Mouse (Mus musculus) kidney, postnatal 25 days (tissue): ENCODE data around the gene Dpp6.
A peak's percentile ranks its signal among the peaks of the same experiment; 100 is the strongest.

Experiments used
- DNase-seq, 2 experiments: peaks; one replicate each; pipeline ENCODE4 v3.0.0; 2021; ENCODE audit warnings: mixed read lengths in 2 of 2

The Dpp6 gene

DNA sequence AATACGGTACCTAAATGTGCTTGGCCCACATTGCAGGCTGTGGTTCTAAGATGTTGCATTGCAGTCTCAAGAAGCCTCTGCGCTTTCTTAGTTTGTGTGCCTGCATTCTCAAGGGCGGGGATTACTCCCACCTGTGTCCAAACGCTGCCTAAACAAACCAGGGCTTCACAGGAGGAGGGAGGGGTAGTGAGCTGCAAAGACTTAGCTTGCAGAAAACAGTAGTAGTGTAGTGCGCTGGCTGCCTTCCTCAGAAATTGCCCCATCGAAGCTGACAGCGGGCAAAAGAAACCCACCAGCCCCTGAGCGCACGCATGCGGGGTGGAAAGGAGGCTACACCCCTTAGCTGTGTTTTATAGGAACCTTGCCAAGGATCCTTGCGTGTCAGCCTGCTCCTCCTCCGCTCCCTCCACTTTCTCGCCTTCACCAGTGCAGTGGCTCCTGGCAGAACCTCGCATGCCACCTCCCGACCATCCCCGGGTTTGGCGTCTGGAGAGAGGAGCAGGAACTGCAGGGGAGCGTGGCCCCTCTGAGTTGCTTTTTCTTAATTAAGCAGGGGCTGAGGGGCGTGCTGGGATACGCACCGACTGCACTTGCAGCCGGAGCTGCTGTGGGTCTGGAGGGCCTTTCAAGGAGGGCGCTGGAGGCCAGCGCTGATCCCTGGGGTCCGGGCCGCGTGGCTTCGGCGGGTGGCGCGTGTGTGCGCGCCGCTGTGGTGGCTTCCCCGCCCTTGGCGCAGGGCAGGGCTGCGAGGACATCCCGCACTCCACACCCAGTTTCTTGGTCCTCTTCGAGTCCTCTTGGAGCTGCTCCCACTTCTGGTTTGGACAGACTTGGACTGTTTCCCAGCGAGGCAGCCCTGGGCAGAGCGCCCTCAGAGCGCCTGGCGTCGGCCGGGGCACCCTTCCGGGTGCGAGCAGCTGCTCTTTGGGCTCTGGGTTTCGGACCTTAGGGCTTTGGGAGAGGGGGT, at the start of gene Dpp6:
TSS of gene Dpp6 (plus strand) at position 229 of the 967 bp plus-strand sequence.
- DNase-seq = peak in 1 of 2 experiments; percentile 32

DNA sequence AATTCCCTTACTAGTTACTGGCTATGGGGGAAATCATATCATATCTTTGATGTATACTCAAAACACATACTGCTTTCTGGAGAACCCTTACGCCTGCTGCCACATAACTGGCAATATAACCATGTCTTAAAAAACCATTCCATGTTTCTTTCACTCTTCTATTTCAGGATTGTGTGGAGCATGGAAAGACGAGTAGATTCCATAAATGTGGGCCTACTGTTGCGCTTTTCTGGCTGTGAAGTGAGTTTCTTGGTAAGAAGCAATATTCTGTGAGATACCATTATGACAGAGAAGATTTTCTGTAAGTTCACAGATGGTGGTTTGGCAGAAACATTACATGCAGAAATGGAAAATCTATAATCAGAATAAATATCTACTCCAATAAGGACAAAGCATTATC, 33.0 kb upstream of the Dpp6 start:
- no peak for DNase-seq

- DNase-seq = no peak
Measured at GRCm38 (mm10) chr5:26795524-26795923, 21.5 kb upstream of the Dpp6 start.

DNA sequence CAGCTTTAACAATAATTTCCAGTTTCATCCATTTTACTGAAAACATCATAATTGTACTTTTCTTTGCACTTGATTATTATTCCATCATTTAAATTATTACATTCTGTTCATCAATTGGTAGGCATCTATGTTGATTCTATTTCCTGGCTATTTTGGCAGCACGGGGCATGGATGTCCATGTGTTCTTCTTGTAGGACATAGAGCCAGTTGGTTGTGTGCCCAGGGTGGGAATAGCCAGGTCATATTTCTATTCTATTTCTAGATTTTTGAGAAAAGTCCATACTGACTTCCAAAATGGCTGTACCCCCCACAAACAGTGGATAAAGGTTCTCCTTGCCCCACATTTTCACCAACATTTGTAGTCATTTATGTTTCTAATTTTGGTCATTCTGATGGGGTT, 19.0 kb downstream of the Dpp6 start:
- no peak for DNase-seq

- no peak for DNase-seq
Measured at GRCm38 (mm10) chr5:26841151-26841550, 24.1 kb downstream of the Dpp6 start.

GRCm38 (mm10) chr5:26854746-26855145, 37.7 kb downstream of the Dpp6 start:
- DNase-seq = no peak

DNA sequence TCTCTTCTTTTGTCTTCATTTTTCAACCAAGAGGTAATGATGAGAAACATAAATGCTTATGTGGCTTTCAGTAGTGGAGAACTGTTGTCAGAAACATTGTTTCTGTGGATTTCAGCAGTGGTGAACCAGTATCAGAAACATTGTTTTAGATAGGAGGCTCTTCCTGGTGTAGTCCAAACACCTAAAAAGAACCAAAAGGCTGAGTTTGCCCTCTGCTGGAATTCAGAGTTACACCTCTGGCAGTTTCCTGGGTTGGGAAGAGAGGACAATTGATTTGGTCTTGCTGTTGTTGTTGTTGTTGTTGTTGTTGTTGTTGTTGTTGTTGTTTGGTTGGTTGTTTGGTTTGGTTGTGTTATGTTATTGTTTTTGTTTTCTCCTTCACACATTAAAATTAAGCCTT, 58.4 kb downstream of the Dpp6 start:
- DNase-seq = peak in 1 of 2 experiments; percentile 6

DNA sequence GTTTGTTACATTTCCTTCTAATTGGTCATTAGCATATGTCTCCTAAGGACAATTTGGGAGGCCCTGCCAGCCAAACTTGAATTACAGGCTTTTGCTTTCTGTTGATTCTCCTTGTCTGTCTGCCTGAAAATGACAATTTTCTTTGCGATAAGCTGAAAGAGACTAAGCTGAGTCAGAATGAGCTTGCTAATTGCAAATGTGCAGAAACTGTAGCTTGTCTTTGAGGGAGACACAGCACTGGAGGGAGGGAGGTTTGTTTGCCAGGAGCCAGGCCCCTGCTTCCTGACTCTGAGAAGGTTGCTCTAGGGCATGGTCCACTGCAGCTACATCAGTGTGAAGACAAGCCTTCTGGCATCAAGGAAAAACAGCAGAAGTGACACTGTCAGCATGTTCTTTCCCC, 70.5 kb downstream of the Dpp6 start:
- DNase-seq = no peak

DNA sequence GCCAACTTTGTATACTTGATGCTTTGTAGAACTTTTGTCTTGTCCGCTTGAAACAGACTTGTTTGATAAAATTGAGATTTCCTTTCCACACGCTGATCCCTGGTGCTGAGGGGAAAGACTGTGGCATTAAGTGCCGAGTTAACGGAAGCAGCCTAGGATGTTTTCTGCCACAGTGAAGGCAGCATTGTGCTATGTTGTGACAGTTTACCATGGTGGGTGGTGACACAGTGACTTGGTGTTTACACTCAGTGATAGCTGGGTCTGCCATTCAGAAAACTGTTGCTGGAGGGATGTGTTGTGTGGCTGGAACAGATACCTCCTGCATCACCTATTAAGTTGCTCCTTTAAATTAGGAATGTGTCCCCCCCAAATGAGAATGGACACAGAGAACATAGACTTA, 71.1 kb downstream of the Dpp6 start:
- DNase-seq = no peak

- no peak for DNase-seq
Measured at GRCm38 (mm10) chr5:26894346-26894745, 77.3 kb downstream of the Dpp6 start.

- DNase-seq = no peak
Measured at GRCm38 (mm10) chr5:26903786-26904185, 86.8 kb downstream of the Dpp6 start.

DNA sequence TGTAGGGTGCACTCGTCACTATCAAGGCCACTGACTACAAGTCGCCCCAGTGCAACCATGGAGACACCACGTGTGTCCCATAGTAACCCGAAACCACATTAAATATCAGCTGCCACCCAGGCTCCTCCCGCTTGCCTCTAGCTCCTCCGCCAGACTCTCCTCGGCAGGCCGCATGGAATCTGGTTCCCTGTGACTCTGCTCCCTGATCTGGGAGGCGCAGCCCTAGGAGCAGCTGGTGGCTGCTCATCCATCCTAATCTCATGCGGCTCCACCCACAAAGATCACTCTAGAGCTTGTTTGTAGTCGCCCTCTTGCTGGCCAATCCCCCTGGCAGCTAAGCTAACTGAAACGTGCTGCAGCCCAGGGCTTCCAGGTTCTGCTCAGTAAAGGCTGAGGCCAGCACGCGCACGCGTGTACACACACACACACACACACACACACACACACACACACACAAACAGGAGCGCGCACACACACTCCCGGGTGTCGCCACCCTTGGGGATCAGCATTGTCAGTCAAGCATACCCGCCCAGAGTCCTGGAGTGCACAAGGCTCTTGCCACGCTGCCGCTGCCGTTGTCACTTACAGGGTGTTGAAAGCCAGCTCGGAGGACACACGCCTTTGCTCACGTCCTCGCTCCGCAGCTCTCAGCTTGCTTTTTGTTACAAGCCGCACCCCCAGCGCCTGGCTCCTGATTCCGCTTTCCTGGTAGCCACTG, 87.5 kb downstream of the Dpp6 start:
- DNase-seq = no peak

DNA sequence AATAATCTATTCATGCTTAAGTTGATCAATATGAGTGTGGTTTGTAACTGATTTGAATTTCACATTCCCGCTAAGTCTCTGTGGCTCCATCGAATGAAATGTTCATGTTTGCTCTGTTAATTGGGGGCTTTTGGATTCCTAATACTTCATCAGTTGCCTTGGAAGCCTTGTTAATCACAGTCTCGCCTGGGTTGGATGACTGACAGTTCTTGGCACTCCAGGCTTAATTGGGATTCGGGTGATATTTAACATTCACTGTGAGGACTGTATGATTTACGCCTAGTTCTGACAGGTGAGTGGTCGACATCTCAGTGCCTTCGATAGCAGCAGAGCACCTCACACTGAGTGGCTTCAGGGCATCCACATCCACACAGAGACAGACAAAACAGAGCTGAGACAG, 90.1 kb downstream of the Dpp6 start:
- no peak for DNase-seq

DNA sequence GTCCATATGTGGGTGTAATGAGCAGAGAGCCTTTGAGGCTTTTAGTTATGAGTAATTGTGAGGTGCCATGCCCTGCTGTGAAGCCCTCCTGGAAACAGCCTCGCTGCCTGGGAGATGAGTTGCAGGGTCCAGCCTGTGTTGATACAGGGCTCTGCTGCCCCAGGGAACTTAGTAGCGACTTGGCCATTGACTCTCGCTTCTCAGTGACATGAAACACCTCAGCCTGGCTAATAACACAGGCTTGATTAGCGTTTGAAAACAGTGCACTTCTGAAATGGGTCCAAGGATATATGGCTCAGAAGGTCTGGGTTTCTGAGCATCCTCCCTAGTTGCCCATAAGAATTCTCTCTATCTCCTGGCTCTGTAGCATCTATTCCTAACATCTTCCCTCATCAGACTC, 91.6 kb downstream of the Dpp6 start:
- DNase-seq = no peak

DNA sequence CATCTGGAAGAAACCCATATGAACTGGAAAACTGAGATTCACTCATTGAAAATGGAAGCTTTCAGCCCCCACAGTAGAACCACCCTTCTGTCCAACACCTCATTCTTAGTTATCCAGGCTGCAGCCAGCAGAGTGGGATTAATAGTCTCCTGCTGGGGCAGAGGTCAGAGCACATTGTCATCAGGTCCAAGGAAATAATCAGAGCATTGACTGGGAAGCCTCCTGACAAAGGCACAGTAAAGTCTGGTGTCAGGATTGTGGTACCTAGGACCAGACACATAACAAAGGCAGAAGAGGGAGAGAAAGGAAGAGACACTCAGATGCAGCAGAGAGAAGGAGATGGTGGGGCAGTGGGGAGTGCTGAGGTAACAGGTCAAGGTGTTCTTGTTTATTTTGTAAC, 93.3 kb downstream of the Dpp6 start:
- no peak for DNase-seq

DNA sequence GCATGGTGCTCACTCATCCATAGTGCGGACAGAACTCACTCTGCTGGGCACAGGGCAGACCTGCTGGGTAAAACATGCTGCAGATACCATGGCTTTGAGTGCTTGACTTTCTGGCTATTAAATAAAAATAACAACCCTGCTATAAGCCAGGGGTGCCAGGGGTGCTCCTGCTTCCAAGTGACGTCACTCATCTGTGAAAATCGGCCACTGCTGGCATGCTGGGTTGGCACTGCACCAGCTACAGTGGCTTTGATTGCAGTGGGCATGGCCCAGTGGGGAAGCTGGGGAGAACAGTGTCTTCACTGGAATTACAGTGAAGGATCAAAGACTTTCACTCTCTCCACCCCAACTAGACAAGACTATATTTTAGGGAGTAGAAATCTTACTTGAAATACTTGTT, 95.0 kb downstream of the Dpp6 start:
- DNase-seq = no peak

DNA sequence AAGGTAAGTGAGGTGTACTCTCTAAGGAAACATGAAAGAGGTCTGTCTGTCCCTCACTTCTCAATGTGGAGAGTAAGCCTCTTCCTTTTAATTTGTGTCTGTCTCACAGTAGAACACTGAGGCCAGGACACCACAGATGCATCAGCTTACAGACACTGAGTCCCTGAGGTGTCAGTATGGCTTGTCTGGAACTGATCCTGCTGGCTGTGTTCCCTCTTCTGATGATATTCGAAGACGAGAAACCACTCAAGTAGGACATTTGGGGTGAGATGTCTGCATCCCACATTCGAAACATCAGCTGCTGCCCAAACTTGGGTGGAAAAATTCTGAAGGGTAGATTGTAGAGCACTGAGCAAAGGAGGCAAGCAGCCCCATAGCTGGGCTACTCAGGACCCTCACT, 101.8 kb downstream of the Dpp6 start:
- no peak for DNase-seq

DNA sequence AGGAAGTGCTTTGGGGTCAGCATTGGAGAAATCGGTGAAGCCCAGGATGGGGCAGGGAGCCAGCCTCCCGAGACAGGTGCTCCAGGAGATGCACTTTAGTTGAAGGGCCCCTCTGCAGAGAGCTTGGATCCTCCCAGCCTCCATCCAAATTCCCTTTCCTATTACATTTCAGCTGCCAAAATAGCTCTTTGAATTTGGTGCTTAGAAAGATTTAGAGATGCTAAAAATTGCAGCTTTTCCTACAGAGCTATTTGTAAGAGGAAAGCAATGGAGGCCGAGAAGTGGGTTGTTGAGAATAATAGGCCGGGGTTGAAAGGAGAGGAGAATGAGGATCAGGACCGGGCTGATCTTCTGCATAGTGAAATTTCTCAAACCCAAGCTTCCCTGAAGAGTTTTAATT, 107.5 kb downstream of the Dpp6 start:
- DNase-seq = no peak

DNA sequence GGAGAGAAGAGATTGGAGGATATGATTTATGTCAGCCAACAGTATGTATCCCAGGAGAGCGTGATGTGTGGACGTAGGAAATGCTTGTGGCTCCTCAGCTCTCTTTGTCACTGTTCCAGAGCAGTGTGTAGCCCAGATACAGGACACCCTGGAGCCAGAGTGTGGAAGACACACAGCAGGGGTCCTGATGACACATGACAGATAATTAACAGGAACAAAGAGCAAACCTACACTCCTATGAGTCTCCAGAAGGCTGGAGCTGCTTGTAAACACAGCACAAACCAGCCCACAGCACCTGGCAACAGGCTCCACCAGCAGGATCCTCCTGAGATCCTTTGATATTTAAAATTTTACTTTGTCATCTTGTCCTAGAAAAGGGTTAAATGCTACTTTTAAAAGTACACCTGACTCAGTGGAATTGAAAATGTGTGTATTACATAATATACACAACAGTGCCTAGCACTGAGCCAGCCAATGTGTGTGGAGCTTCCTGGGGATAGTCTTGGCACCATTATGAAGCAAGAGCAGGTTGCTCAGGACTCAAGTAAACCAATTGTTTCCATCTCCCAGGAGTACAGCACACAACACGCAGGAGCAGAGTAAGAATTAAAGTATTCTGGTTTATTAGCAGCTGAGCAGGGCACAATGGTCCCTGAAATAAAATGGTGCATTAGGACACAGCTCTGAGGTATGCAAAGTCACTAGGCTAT, 115.6 kb downstream of the Dpp6 start:
- DNase-seq = no peak

GRCm38 (mm10) chr5:26934911-26935310, 117.9 kb downstream of the Dpp6 start:
- no peak for DNase-seq

DNA sequence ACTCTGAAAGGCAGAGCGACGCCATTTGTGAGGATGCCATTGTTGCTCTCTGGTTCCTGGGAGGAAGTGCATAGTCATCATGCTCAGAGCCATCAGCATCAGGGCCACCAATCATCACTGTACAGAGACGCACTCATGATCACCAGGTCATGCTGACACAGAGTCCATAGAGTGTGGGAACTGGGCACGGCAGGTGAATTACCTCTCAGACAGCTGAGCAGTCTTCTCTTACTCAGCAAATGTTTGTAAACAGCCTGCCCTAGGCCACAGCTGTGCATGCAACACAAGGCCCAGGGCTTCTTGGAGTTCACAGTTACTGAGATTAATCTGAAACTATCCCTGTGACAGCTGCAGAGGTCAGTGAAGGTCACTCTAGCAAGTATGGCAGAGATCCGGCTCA, 124.5 kb downstream of the Dpp6 start:
- DNase-seq = no peak

DNA sequence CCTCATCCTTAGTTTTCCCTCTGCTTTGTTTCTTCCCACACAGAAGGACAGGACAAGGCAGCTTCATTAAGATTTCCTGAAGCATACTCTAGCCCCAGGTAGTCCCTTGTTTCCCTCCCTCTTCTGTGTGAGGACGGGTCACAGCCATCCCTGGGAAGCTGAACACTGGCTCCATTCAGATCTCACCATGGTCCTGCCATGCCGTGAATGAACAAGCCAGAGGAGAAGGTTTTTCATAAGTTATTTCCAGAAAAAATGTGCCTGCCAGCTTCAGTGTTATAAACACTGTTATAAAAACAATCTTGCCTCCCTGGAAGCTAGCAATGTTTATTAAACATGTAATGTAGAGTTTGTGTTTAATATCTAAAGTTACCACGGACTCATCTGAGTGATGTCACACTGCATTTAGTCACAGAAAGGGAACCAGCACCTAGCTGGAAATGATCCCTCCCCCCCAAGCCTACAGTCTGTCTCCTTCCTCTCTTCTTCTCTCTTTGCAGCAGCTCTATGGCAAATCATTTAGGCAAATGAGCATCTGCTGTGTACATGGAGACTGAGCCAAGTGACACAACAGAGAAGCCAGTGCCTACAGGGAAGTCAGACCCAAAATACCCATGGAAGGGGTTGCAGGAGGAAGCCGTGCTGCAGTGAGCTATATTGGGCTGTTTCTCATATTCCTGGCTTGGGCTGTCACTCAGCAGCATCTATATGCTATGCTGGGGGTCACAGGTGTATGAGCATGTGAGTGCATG, 128.3 kb downstream of the Dpp6 start:
- DNase-seq = no peak
